Mouse (Mus musculus) kidney, adult 2 months (tissue): ENCODE measurements at regions not wholly inside any gene's neighbourhood (a gene's known extent, or its start where the extent isn't known, plus 50 kb on each side); places are given as distances from the start of the nearest gene placed in this dataset.

Source experiments
- CTCF ChIP-seq: fragments of 200-500 bp; conservative IDR thresholded peaks from 2 replicates; pipeline ENCODE4 v1.5.1; 2011; ENCODE audit warnings: low read depth, mild to moderate bottlenecking, control low read depth, low read length, moderate library complexity, mixed read lengths; ENCODE audit not compliant: insufficient read depth, insufficient read length
- POLR2A ChIP-seq: fragments of 200-500 bp; IDR thresholded peaks from one replicate; pipeline ENCODE4 v1.6.1; 2011; ENCODE audit warnings: low read depth, low read length, control low read depth

GRCm38 (mm10) chr7:123559544-123559943 lies 59.3 kb upstream of the Zkscan2 start:
- TF ChIP-seq CTCF (no peak), POLR2A (no peak)
